Mouse (Mus musculus): ENCODE data around the gene Nckap5. TPM values are rescaled to one million over a fixed set of nuclear protein-coding genes. Genes with fewer than 3 reads are reported as not detected.

The Nckap5 gene
- total RNA-seq, 2 experiments from 2014 or later, result not detected

DNA sequence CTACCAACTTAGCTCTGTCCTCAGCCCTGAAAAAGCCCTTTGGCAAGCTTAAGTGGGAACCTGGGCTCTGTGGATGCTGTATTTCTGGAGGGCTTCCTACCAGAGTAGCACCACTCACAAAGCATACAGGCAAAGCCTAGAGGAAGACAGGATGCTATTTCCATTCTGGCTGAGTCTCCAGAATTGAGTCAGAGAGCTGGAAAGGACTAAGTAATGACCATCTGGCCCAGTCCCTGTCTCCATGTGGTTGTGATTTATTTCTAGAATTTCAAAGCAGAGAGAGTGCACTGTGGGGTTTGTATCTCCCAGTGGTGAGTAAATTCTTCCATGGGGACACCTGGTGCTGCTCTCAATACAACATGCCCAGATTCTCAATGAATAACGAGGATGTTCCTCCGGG lies 174.4 kb downstream of the Nckap5 start:
- ATAC-seq (replicated peaks; ENCODE audit: low FRiP score, low TSS enrichment, poor library complexity, severe bottlenecking), result no peak

DNA sequence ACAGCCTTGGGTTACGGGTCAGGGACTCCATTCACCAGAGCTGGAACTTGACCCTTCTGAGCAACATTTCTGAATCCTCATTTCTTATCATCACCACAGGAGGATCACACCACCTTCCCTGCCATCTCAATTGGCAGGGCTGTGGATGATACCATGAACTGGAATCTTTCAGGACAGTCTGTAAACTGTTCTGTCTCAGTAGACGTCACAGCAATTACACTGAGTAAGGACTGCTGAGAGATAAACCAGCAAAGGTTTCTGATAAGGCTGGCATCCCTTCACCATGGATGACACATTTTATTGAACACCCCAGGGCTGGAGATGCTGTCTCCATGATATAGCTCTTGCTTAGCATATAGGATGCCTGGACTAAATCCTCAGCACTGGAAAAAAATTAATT lies 178.5 kb downstream of the Nckap5 start:
- no peak for ATAC-seq (replicated peaks; ENCODE audit: low FRiP score, low TSS enrichment, poor library complexity, severe bottlenecking)

DNA sequence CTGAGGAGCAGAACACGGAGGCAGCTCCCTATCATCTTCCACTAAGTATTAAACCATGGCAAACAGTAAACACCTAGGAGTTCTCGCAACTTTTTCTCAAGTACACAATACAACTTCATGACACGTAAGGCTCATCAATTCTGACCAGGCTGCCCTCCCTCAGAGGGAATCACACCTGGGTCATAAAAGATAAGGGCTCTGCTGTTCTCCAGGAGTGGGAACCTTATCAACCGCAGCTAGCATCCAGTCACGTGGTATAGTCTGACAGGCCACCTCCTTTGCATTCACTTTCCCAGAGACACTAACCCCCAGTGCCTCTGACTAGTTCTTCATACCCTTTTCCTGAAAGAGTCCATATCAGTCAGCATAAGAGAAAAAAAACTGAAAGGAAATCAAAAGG lies 179.8 kb downstream of the Nckap5 start:
- no peak for ATAC-seq (replicated peaks; ENCODE audit: low FRiP score, low TSS enrichment, poor library complexity, severe bottlenecking)

DNA sequence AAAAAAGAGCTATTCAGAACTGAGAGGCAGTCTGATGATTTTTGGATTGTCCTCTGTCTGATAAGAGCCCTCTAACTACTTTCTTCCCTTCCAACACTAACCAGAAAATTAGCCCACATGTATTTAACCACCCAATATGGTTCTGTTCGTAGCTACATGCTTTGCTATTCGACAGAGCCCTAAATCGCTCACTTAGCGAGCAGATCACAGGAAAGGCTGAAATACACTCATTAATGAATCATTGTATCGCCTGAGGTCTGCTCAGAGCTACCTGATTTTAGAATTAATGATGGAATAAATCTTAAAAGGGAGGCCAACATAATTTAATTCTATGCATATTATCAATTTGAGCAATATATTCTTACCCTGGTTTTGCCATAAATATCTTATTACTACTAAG lies 187.8 kb downstream of the Nckap5 start:
- no peak for ATAC-seq (replicated peaks; ENCODE audit: low FRiP score, low TSS enrichment, poor library complexity, severe bottlenecking)

DNA sequence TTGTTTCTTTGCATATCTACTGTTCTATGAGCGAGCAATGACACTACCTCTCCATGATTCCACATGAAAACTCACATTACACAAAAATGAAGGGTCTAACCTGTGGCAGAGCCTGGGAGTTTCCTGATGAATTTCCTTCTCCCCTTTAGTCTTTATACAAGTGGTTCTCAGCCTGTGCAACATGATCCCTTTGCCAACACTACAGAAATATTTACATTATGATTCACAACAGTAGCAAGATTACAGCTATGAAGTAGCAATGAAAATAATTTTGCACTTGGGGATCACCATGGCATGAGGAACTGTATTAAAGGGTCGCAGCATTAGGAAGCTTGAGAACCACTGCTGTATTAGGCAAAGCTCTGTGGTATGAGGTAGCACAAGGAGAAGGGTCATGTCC lies 191.1 kb downstream of the Nckap5 start:
- no peak for ATAC-seq (replicated peaks; ENCODE audit: low FRiP score, low TSS enrichment, poor library complexity, severe bottlenecking)

DNA sequence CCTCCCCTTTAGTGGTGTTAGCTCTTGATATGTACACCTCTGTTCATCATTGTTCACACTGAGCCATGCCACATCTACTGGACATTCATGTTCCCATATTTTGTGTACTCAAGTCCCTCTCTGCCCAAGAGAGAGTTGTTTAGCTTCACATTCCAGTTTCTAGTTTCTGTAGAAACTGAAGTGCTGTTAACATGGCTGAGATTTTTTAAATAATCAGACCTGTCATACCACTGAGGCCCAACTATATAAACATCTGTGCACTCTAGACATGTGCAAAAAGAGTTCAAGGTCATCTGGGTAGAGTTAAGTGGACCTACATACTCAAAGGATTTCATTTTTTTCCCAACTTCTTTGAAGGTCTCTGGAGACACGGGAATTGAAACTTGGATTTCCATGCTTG lies 193.1 kb downstream of the Nckap5 start:
- ATAC-seq (replicated peaks; ENCODE audit: low FRiP score, low TSS enrichment, poor library complexity, severe bottlenecking), result no peak

DNA sequence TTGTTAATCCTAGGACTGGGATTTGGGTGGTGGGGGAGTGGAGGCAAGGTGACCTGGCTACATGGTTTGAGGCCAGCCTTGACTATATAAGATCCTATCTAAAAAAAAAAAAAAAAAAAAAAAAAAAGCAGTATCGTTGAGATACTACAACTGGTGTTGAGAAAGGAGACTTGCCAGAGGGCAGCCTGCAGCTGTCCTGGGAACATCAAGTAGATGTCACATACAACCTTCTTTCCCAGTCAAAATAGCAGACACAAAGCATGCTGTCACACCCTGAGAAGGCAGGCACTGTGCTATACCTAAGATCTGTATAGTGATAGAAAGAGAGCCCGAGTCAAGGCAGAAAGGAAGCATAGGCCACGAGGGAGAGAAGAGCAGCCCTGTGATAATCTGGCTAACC lies 204.4 kb downstream of the Nckap5 start:
- ATAC-seq (replicated peaks; ENCODE audit: low FRiP score, low TSS enrichment, poor library complexity, severe bottlenecking), result no peak

DNA sequence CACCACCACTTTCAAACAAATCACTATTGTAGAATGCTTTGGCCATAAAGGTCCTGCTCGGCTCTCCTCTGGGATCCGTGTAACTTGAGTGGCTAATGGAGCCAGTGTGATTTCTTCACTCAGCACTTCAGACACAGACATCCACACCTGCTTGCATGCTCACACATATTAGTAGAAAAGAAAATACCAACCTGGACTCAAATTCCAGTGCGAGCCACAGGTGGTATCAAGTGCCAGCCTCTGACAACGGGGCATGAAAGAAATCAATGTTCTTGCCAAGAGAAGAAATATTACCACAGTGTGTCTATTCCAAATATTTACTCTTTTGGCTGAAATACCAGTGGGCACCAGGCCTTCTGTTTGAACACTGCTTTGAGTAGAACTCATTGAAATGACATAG lies 208.6 kb downstream of the Nckap5 start:
- no peak for ATAC-seq (replicated peaks; ENCODE audit: low FRiP score, low TSS enrichment, poor library complexity, severe bottlenecking)

DNA sequence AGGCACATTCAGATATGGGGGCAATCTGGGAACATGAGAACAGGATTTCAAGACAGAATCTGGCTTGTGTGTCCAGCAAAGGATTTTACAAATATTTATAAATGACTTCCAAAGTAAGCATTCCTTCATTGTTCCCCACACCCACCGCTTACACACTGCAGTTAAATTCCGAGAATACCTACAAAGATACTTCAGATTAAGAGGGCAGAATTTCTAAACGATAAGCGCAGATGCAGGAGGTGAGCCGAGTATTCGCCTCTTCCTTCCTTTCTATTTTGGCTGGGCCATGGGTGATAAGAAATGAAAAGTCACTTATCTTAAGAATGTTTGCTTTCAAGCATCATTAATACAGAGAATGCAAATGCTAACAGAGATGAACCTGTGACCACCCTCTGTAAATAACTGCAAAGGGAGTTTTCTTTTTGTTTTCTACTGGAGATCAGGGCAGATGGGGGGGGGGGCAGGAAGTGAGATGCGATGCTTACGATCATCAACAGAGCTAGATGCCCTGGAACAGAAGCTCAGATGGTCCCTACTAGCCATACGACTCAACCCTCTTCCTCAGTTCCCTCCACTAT lies 213.0 kb downstream of the Nckap5 start:
- no peak for ATAC-seq (replicated peaks; ENCODE audit: low FRiP score, low TSS enrichment, poor library complexity, severe bottlenecking)

DNA sequence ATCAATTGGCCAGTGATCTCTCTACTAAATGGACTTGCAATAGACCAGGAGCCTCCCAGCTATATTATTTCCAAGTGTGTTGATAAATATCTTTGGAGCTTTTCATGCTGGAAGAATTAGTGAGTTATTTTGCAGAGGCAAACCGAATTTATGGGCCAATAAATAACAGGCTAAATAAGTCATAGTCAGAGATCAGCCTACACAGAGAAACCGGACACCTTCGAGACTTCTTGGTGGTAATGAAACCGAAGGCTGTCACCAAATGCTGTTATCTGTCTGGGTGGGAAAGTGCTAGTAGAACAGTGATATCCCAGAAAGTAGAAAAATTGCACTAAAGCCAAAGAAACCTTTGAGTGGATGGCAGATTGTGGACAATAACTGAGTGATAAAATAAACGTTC lies 213.6 kb downstream of the Nckap5 start:
- no peak for ATAC-seq (replicated peaks; ENCODE audit: low FRiP score, low TSS enrichment, poor library complexity, severe bottlenecking)

DNA sequence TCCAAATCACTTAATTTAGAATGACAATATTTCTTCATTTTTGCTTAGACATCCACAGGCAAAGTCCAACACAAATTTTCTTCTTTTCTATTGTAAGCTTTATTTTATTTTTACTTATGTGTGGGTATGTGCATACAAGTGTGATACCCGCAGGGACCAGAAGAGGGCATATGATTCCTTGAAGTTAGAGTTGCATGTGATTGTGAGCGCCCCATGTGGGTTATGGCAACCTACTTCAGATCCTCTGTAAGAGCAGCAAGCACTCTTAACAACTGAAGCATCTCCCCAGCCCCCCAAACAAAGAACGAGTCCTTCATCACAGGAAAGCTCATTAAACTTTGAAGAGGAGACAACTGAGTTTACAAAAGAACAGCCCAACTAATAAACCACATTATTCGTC lies 217.7 kb downstream of the Nckap5 start:
- no peak for ATAC-seq (replicated peaks; ENCODE audit: low FRiP score, low TSS enrichment, poor library complexity, severe bottlenecking)

DNA sequence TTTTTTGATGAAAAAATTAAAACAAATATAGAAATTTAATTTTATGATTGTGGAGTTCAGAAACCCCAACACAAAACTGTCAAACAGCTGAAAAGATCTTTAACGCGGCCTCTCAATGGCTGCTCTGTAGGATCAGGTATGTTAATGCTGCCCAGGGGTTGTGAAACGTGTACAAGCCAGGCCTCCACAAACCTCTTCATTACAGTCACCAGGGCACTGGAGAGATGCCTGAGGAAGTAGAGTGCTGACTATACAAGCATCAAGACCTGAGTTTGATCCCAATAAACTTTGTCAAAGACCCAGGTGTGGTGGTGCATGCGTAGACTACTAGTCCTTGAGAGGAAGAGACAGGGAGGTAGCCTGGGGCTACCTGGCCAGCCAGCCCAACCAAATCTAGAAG lies 222.0 kb downstream of the Nckap5 start:
- ATAC-seq (replicated peaks; ENCODE audit: low FRiP score, low TSS enrichment, poor library complexity, severe bottlenecking), result no peak

DNA sequence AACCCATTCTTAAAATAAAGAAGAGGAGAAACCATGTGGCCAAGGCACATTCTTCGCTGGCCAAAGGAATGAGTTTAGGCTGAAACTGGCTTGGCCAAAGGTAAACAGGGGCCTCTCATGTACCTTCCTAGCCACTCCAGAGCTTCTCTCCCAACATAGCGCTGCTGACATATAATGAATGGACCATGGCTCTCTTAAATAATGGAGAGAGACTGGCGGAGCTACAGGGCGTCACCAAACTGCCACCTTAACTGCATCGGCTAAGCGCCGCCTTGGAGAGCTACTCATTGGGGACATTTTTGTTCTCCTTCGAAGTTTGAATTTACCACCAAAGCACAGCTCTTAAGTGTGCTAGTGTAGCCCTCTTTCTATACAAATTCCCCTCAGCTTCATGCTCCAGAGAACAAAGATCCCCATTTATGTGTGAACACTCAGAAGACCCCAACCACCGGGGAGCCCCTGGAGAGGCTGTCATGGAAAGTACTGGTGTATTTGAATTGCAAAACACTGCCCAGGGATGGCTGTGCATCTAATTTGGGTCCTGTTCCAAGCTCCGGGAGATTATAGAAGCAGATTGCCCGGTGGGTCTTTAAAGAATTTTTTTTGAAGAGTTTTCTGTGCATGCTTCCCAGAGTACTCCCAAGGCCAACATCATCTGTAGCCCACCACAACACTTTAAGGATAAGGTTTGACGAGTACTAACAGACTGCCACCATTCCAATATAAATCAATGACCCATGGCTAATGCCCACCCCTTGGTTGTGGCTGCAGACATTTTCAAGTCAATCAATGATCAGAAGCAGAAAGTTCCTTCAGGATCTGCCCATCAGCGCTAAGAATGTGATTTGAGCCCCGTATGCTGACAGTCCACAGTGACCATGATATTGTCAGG lies 224.2 kb downstream of the Nckap5 start:
- no peak for ATAC-seq (replicated peaks; ENCODE audit: low FRiP score, low TSS enrichment, poor library complexity, severe bottlenecking)

DNA sequence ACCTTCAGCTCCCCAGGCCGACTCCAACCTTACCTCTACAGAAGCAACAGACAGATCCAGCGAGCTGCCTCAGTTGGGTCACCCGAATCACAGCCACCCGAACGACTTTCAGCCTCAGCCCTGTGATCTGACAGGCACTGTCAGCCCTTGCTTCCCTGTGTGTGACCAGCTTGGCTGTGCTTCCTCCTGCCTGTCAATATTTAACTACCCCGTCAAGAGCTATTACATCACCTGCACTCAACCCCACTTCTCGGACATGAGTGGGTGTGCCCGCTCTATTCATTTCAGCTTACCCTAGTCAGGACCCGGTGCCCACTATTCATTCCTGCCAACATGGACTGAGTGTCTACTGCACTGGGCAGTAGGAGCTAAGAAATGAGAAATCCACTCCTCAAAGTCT lies 226.0 kb downstream of the Nckap5 start:
- ATAC-seq (replicated peaks; ENCODE audit: low FRiP score, low TSS enrichment, poor library complexity, severe bottlenecking), result no peak

DNA sequence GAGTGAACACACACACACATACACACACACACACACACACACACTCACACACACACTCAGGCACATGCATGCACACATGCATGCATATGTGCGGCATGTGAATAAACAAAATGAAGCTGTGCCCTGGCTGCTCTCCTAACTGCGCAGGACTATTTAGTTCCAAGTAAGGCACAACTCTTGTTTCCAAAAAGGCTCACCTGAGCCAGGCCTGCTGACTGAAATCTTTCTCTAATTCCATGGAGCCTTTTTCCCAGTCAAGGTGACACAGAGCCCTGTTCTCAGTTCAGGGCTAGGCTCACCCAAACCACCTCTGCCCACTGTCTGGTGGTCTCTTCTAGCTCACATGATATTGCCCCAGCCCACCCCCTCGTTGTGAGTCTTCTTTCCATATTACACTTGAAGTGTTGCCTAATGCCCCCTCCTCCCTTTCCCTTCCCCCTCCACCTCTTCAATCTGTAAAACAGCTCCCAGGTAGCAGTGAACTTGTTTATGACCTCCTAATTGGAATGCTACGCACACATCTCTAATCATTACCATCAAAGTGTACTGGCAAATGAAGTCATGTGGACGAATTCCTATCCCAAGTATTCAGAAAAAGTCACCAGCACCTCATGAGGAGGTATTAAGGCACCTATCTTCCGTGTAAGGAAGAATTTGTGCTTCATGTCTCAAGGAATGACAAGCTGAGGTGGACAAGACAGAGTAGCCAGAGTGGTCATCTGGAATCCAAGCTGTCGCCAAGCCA lies 226.7 kb downstream of the Nckap5 start:
- no peak for ATAC-seq (replicated peaks; ENCODE audit: low FRiP score, low TSS enrichment, poor library complexity, severe bottlenecking)

DNA sequence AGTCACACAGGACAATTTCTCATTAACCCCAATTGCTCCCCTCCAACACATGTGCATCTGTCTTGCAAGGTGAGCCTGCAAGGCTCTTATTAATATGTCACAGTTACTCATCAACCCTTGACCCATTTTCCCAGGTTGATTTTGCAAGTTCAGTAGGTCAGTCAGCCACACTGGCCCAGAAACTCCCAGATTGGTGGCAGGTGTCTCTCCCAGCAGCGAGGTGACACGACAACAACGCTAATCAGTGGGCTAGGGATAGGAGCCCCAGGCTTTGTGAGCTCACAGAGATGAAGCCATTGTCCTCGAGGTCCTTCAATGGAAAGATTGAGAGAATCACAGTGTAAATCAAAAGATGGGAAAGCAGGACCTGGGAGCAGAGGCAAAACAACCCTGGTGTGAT lies 230.0 kb downstream of the Nckap5 start:
- no peak for ATAC-seq (replicated peaks; ENCODE audit: low FRiP score, low TSS enrichment, poor library complexity, severe bottlenecking)

DNA sequence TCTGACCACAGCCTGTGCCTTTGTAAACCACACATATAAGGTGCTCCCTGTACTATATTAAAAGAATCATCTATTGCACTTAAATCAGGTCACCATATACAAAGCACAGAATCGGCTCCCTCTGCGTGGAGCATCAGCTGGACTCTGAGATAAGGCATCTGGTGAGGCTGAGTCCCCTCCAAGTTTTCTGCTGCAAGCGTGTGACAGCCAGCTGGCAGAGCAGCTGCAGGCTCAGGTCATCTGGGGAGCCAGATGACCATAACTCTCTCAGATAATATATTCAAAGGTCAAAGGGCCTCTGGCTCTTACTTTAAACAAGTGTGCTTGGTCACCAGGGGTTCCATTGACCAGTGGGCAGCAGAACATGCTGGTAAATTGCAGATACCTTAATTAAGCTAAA lies 233.2 kb downstream of the Nckap5 start:
- no peak for ATAC-seq (replicated peaks; ENCODE audit: low FRiP score, low TSS enrichment, poor library complexity, severe bottlenecking)

DNA sequence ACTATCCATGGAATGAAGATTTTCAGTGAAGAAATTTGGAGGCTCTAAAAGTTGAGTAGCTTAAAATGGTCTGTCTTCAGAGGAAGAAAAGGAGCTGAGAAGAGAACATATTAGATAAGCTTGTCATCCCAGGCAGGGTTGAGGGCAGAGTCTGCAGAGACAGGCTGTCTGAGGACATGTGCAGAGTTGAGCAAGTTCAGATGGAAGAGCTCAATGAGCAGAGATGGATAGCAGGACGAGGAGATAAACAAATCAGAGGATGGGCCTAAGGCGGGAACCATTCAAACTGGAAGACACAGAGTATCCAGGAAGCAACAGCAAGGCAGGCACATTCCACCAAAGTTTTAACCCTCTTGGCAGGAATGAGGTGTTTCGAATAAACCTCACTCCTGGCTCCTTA lies 235.8 kb downstream of the Nckap5 start:
- no peak for ATAC-seq (replicated peaks; ENCODE audit: low FRiP score, low TSS enrichment, poor library complexity, severe bottlenecking)

DNA sequence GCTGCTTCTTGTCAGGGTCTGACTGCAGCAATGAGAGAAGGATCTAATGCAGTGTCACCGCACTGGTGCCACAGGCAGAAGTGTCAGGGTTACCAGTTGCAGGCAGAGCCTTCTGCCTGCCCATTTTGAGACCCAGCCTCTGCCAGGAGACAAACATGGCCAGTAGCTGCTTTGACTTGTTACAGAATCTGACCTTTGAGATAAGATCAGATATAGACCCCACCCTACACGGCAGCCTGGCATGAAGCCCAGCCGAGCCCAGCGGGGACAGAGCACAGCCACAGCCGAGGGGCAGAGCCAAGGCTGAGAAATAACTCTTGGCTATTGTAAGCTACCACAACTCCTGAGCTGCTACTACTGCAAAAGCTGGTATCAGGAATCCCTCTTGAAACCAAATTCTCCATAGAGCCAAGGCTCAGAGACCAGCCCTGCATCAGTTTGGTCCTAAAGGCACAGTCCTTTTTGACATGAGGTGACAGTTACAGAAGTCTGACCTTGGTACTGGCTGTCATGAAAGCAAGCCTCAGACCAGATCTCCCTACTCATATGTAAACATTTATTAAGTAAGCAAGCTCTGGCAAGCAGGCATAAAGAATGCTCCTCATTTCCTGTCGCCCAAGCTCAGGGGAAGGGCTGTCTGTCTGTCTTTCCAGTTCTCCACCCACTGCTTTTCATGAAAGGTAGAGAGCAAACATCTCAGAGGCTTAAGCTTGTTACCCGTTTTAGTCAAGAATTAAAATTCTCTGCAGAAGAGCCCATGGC lies 237.4 kb downstream of the Nckap5 start:
- no peak for ATAC-seq (replicated peaks; ENCODE audit: low FRiP score, low TSS enrichment, poor library complexity, severe bottlenecking)

DNA sequence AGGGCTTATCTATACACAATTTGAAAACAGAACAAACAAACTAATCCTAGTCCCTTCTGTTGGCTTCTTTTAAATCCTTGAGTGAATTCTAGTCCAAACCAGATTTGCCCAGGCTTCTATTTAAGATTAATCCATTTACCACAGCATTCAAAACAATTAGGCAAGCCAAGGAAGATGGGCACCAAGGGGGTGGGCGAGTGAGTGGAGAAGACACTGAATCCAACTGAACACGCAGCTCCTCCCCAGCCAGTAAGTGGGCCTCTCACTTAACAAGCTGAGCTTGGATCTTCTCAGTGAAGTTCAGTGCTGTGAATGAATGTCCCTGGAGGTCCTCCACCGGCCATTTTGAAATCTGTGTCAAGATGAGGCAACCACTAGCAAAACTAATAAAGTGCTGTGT lies 239.7 kb downstream of the Nckap5 start:
- ATAC-seq (replicated peaks; ENCODE audit: low FRiP score, low TSS enrichment, poor library complexity, severe bottlenecking), result no peak
